8 mouse cellular contexts compared by ENCODE assay signal in genomic region chr13:45964853-45965593, GRCm38 (mm10). TPM values are rescaled to one million over a fixed set of nuclear protein-coding genes. Genes with fewer than 3 reads are reported as not detected.
A peak's percentile ranks its signal among the peaks of the same experiment; 100 is the strongest.
DNase-seq lines count a peak whose midpoint lies in the region; ATAC-seq lines count a peak whose summit lies in the region.

Gene Atxn1, minus strand, starts transcription at chr13:45965008.

- H3K27me3 ChIP-seq in hindbrain, embryonic 13.5 days = peaks cover 3% of the 10 kb centered on the region; the same call in 1 of the 2 replicates
- H3K27me3 ChIP-seq in megakaryocyte, embryonic 14.5 days (replicated peaks) = no peaks in the 10 kb centered on the region

- peak; percentile 74 for DNase-seq in R1 (ENCODE audit: low read depth, low spot score)
- peak; percentile 78 to 79 for DNase-seq in cerebellum, postnatal 14 days
- DNase-seq in frontal cortex, postnatal 25 days (ENCODE audit: low spot score in 2 of 2) = peak; percentile 32 to 34
- DNase-seq in left cerebral cortex, adult 8-10 months (ENCODE audit: low spot score in 2 of 2) = peak; percentile 51 to 54
- DNase-seq in right cerebral cortex, postnatal 10 days (ENCODE audit: low spot score in 2 of 2) = peak; percentile 84 to 89
- DNase-seq in urinary bladder, postnatal 14 days (ENCODE audit: low spot score) = peak; percentile 79

- ATAC-seq in hindbrain, embryonic 13.5 days (ENCODE audit: low FRiP score) = peak; percentile 73

- peak within 1 kb of the TSS; percentile 87 for H3K4me2 ChIP-seq in hindbrain, embryonic 13.5 days

- WGBS in hindbrain, embryonic 13.5 days = 0% methylated on average over 26 of the region's 53 CpGs

- H3K36me3 ChIP-seq in hindbrain, embryonic 13.5 days = no peaks in the 10 kb centered on the region
- no peaks in the 10 kb centered on the region for H3K36me3 ChIP-seq in megakaryocyte, embryonic 14.5 days (replicated peaks; ENCODE audit: low read length)

- H3K4me1 ChIP-seq in hindbrain, embryonic 13.5 days (replicated peaks) = peaks cover 44% of the 10 kb centered on the region
- peaks cover 27% of the 10 kb centered on the region for H3K4me1 ChIP-seq in megakaryocyte, embryonic 14.5 days

- H3K9me3 ChIP-seq in hindbrain, embryonic 13.5 days = no peaks in the 10 kb centered on the region
- no peaks in the 10 kb centered on the region for H3K9me3 ChIP-seq in megakaryocyte, embryonic 14.5 days

- H3K4me3 ChIP-seq in hindbrain, embryonic 13.5 days = peak within 1 kb of the TSS; percentile 90
- H3K4me3 ChIP-seq in megakaryocyte, embryonic 14.5 days (replicated peaks) = peak within 1 kb of the TSS; percentile 99

- peak within 1 kb of the TSS; percentile 98 for H3K27ac ChIP-seq in hindbrain, embryonic 13.5 days

- peak within 1 kb of the TSS; percentile 97 for H3K9ac ChIP-seq in hindbrain, embryonic 13.5 days

RNA-seq across cellular contexts. Expression of gene Atxn1, which starts in this region (rescaled TPM):
- 7.5 and 8.1 TPM in 2 replicates for polyA plus RNA-seq in hindbrain, embryonic 13.5 days (2015; fragmentation: Nextera tagmentation; extraction: Ambion mirVana)
- 100 to 1,000 TPM; 135 to 195 (median 160) TPM for total RNA-seq in left cerebral cortex, adult 8-10 months (2022)
- polyA plus RNA-seq in megakaryocyte, embryonic 14.5 days (2012; ENCODE audit: insufficient read depth, low replicate concordance) = 3.2 and 7.3 TPM in 2 replicates

Comparison
In these comparisons a context has a peak if more than half of its experiments do, and no peak if none do; other contexts are left out.
1. Peak in every context shown above with its lines: DNase-seq, ATAC-seq, H3K4me3 ChIP-seq and H3K27ac ChIP-seq.
2. DNase-seq: peak in every context shown above with its lines; median percentile 86 in right cerebral cortex, postnatal 10 days; 79 in urinary bladder, postnatal 14 days; 78 in cerebellum, postnatal 14 days; 74 in R1; 52 in left cerebral cortex, adult 8-10 months; 33 in frontal cortex, postnatal 25 days.